Comparison of ENCODE assay signal across 8 mouse cellular contexts in genomic region chr15:89140659-89141252, GRCm38 (mm10). TPM values are rescaled to one million over a fixed set of nuclear protein-coding genes. Genes with fewer than 3 reads are reported as not detected.
DNase-seq lines count a peak whose midpoint lies in the region; ATAC-seq and TF ChIP-seq lines count a peak whose summit lies in the region.

Gene Mapk12 (minus strand): TSS chr15:89140703.

- H3K27ac ChIP-seq in testis, adult 2 months (ENCODE audit: control insufficient read depth, insufficient read depth, low read depth, low read length) = no peak within 1 kb of the TSS
- H3K27ac ChIP-seq in intestine, embryonic 16.5 days (ENCODE audit: low read length) = no peak within 1 kb of the TSS

- peak within 1 kb of the TSS; percentile 33 for H3K4me3 ChIP-seq in testis, adult 2 months (ENCODE audit: control insufficient read depth, low read depth, low read length)
- H3K4me3 ChIP-seq in intestine, embryonic 16.5 days (ENCODE audit: low read length) = peak within 1 kb of the TSS; percentile 59

- H3K9me3 ChIP-seq in intestine, embryonic 16.5 days (ENCODE audit: control insufficient read depth, low read length) = no peaks in the 10 kb centered on the region

- H3K9ac ChIP-seq in intestine, embryonic 16.5 days (ENCODE audit: low read depth, low read length) = peak within 1 kb of the TSS; percentile 59

- no peaks in the 10 kb centered on the region; the same call in 1 of the 2 replicates for H3K27me3 ChIP-seq in testis, adult 2 months (ENCODE audit: control insufficient read depth, insufficient read depth, low read length)
- H3K27me3 ChIP-seq in intestine, embryonic 16.5 days (replicated peaks; ENCODE audit: control insufficient read depth, insufficient read depth, low read length) = peaks cover 43% of the 10 kb centered on the region

- no peak for DNase-seq in testis, postnatal 14 days (ENCODE audit: low spot score)
- peak; percentile 80 to 86 for DNase-seq in lung, adult 18-20 months
- peak; percentile 84 for DNase-seq in skeletal muscle tissue, adult 2 months (ENCODE audit: low read depth, low spot score)
- no peak for DNase-seq in ovary, postnatal 14 days (ENCODE audit: low spot score)

- WGBS in intestine, embryonic 16.5 days = under 1% methylated on average over 21 of the region's 21 CpGs

- H3K36me3 ChIP-seq in testis, adult 2 months (ENCODE audit: control insufficient read depth, insufficient read depth, low read length) = no peaks in the 10 kb centered on the region
- H3K36me3 ChIP-seq in intestine, embryonic 16.5 days (ENCODE audit: control insufficient read depth, insufficient read depth, low read length) = no peaks in the 10 kb centered on the region

- peak within 1 kb of the TSS; percentile 94 for H3K4me2 ChIP-seq in intestine, embryonic 16.5 days (ENCODE audit: low read depth, low read length)

- 0 out of 2 replicates have a peak, but pooled peaks have one; percentile 10 for ATAC-seq in common myeloid progenitor, adult 5-6 weeks (replicated peaks; ENCODE audit: low read depth, poor library complexity, severe bottlenecking)
- ATAC-seq in granulocyte monocyte progenitor cell, adult 5-6 weeks (replicated peaks; ENCODE audit: poor library complexity, severe bottlenecking) = 0 out of 2 replicates have a peak, but pooled peaks have one; percentile 11
- ATAC-seq in intestine, embryonic 16.5 days = peak; percentile 61

- peaks cover 14% of the 10 kb centered on the region for H3K4me1 ChIP-seq in testis, adult 2 months (ENCODE audit: control insufficient read depth, insufficient read depth, low read length)
- peaks cover 12% of the 10 kb centered on the region for H3K4me1 ChIP-seq in intestine, embryonic 16.5 days (ENCODE audit: control insufficient read depth, insufficient read depth, low read length)

- no peak for TF ChIP-seq POLR2A in testis, adult 2 months (IDR thresholded peaks at IDR 0.05; ENCODE audit: control insufficient read depth, low read depth, low read length)

- TF ChIP-seq CTCF in testis, adult 2 months (IDR thresholded peaks at IDR 0.05; ENCODE audit: control insufficient read depth, insufficient read depth, insufficient replicate concordance, low read depth, low read length) = no peak

RNA-seq across cellular contexts. Expression of gene Mapk12, which starts in this region (rescaled TPM):
- 0.79 and 1.0 TPM in 2 replicates for polyA plus RNA-seq in testis, adult 2 months (2012; rRNA removed)
- not detected in 2 replicates for total RNA-seq in common myeloid progenitor, adult 5-6 weeks (2017)
- not detected in 2 replicates for total RNA-seq in granulocyte monocyte progenitor cell, adult 5-6 weeks (2014; fragmentation: Nextera tagmentation)
- total RNA-seq in granulocyte monocyte progenitor cell, adult 5-6 weeks (2017) = 0.93 TPM in 1 of 2 replicates, not detected in the other
- 2.7 and 3.1 TPM in 2 replicates for polyA plus RNA-seq in intestine, embryonic 16.5 days (2015; fragmentation: Nextera tagmentation; extraction: Ambion mirVana)

Comparison
In these comparisons a context has a peak if more than half of its experiments do, and no peak if none do; other contexts are left out.
1. Peak in ATAC-seq in common myeloid progenitor, adult 5-6 weeks; RNA of the gene not detected or under 1 TPM.
2. Peak in ATAC-seq in granulocyte monocyte progenitor cell, adult 5-6 weeks; RNA of the gene not detected or under 1 TPM.
3. DNase-seq: peak in lung, adult 18-20 months (2 of 2) and skeletal muscle tissue, adult 2 months (single experiment); none in testis, postnatal 14 days (single experiment) and ovary, postnatal 14 days (single experiment).
4. ATAC-seq: peak in every context shown above with its lines; median percentile 61 in intestine, embryonic 16.5 days; 11 in granulocyte monocyte progenitor cell, adult 5-6 weeks; 10 in common myeloid progenitor, adult 5-6 weeks.